Mouse (Mus musculus) heart, embryonic 14.5 days (tissue): ENCODE results near the gene Gpx3. TPM values are rescaled to one million over a fixed set of nuclear protein-coding genes. Genes with fewer than 3 reads are reported as not detected.

Experiments used
- ATAC-seq: fragments of 200-750 bp; cut with Nextera tagmentation; 2 replicates; pipeline ENCODE4 v1.8.0; 2017; ENCODE audit warnings: low read depth, moderate TSS enrichment; ENCODE audit not compliant: insufficient number of reproducible peaks, insufficient read depth, low FRiP score
- H3K27ac ChIP-seq, 2 experiments: fragments of 200-500 bp in 1 of 2; fragments of 300-500 bp in 1 of 2; sonication (generic) in 1 of 2; replicated peaks in 1 of 2; 2 replicates each; pipeline ENCODE4 v1.5.1; 2012 to 2014; ENCODE audit warnings: low read depth in 2 of 2, low read length in 2 of 2, control low read depth in 1 of 2, mild to moderate bottlenecking in 1 of 2, mixed read lengths in 1 of 2; ENCODE audit not compliant: control insufficient read depth in 1 of 2, insufficient read depth in 1 of 2
- H3K27me3 ChIP-seq: fragments of 300-500 bp; sonication (generic); 2 replicates; pipeline ENCODE4 v1.6.1; 2014; ENCODE audit warnings: mild to moderate bottlenecking, low read length, control low read depth; ENCODE audit not compliant: control insufficient read depth, insufficient read depth
- H3K36me3 ChIP-seq: fragments of 300-500 bp; sonication (generic); 2 replicates; pipeline ENCODE4 v1.6.1; 2014; ENCODE audit warnings: mild to moderate bottlenecking, control low read depth, low read length, mixed read lengths; ENCODE audit not compliant: control insufficient read depth, insufficient read depth
- H3K4me1 ChIP-seq, 2 experiments: fragments of 200-500 bp in 1 of 2; fragments of 300-500 bp in 1 of 2; sonication (generic) in 1 of 2; 2 replicates each; pipeline ENCODE4 v1.6.1; 2012 to 2014; ENCODE audit warnings: low read length in 2 of 2, control low read depth in 1 of 2, mixed read lengths in 1 of 2; ENCODE audit not compliant: control insufficient read depth in 2 of 2, insufficient read depth in 2 of 2
- H3K4me2 ChIP-seq: fragments of 300-500 bp; sonication (generic); 2 replicates; pipeline ENCODE4 v1.6.1; 2014; ENCODE audit warnings: mild to moderate bottlenecking, low read length
- H3K4me3 ChIP-seq, 2 experiments: fragments of 200-500 bp in 1 of 2; fragments of 300-500 bp in 1 of 2; sonication (generic) in 1 of 2; 2 replicates each; pipeline ENCODE4 v1.5.1; 2012 to 2014; ENCODE audit warnings: low read length in 2 of 2, mild to moderate bottlenecking in 2 of 2, control low read depth in 1 of 2, low read depth in 1 of 2, moderate library complexity in 1 of 2; ENCODE audit not compliant: control insufficient read depth in 1 of 2, insufficient read depth in 1 of 2
- H3K9ac ChIP-seq: fragments of 300-500 bp; sonication (generic); 2 replicates; pipeline ENCODE4 v1.6.1; 2014; ENCODE audit warnings: mild to moderate bottlenecking, low read length
- H3K9me3 ChIP-seq: fragments of 300-500 bp; sonication (generic); 2 replicates; pipeline ENCODE4 v1.6.1; 2016; ENCODE audit warnings: low read length, control low read depth; ENCODE audit not compliant: control insufficient read depth
- WGBS: fragments of 180-500 bp; shearing (Covaris S2); extraction: QIAGEN DNeasy Blood & Tissue Kit; methylation state at CpG from one replicate; pipeline ENCODE4 v1.1.7; 2014; 5-methylcytosine and 5-hydroxymethylcytosine counted together
- polyA plus RNA-seq: library from polyadenylated mRNA; unstranded; fragments of >200 nt; fragmentation: Nextera tagmentation; extraction: Ambion mirVana; gene quantifications from 2 replicates; pipeline ENCODE4 v1.2.1, GENCODE M21; 2014

The Gpx3 gene
- polyA plus RNA-seq, 1 experiment from 2014 or later, result 1,448 TPM

DNA sequence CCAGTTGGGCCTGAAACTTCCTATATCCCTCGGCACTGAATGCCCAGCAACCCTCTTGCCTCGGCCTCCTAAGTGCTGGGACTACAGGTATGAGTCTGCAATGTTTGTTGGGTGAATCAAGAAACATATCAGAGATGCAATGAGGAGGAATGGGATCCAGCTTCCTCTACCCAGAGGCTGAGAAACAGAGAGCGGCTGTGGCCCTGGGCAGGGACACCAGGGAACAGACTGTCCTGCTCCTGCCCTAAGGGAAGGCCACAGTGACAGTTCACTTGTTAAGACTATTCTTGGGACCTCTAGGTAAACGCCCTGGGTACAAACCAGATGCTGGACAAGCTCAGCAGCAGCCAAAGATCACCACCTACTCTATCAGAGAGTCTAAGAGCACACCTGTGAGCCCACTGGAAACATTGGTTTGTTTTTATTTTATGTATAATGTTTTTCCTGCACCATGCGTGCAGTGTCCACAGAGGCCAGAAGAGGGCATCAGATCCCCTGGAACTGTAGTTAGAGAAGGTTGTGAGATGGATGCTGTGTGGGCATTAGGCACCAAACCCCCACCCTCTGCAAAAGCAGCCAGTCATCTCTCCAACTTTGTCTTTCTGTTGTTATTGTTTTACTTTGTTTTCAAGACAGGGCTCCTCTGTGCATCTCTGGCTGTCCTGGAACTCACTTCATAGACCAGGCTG is 29.3 kb downstream of the Gpx3 start:
- H3K27me3 ChIP-seq, result no peaks in the 10 kb centered on the region
- no peak overlapping the region for H3K9ac ChIP-seq
- no peaks in the 10 kb centered on the region for H3K9me3 ChIP-seq
- peaks cover 19 to 21% of the 10 kb centered on the region in 2 experiments for H3K4me1 ChIP-seq
- no peak for ATAC-seq
- WGBS, result 57% methylated on average over 5 of the region's 5 CpGs
- no peak overlapping the region for H3K27ac ChIP-seq
- no peak overlapping the region for H3K4me2 ChIP-seq
- H3K4me3 ChIP-seq, result no peak overlapping the region
- peaks cover 78% of the 10 kb centered on the region for H3K36me3 ChIP-seq

DNA sequence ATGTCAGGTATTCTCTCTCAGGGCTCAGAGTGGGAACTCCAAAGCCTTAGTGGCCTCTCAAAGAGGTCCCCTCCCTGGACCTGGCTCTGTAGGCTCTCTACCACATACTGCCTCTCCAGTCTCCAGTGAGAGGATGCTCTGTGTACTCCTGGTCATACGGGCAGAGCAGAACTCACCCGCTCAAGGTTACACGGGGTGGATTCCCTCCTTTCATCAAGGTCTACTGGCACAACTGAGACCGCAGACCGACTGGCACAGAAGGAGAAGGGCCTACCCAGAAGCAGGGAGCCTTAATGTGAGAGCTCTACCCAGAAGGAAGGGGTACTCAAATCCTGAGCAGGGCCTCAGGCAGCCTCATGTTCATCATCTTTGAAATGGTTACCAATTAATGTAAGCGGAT is 30.3 kb downstream of the Gpx3 start:
- Histone ChIP-seq H3K9me3 (no peaks in the 10 kb centered on the region), H3K9ac (no peak overlapping the region), H3K4me1 (peaks cover 18 to 20% of the 10 kb centered on the region in 2 experiments), H3K4me2 (no peak overlapping the region), H3K36me3 (peaks cover 74% of the 10 kb centered on the region), H3K27ac (no peak overlapping the region), H3K4me3 (no peak overlapping the region), H3K27me3 (no peaks in the 10 kb centered on the region)
- 89% methylated on average over 6 of the region's 6 CpGs for WGBS
- ATAC-seq, result no peak

DNA sequence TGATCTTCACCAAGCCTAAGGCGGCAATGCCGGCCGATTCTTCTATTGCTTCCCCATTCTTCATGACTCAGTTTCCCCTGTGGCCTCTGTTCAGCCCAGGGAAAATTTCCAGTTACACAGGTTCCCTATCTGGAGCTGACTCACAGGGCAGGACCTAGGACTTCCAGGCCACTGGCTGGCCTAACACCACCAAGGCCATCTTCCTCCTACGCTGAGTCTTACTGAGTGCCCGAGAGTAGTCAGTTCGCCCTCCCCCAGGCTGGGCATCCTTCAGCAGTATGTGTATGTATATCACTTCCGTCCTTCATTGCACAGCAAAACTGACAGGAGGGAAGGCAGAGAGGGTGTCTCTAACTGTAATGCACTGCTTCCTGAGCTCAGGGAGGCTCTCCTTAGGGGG is 31.9 kb downstream of the Gpx3 start:
- Histone ChIP-seq H3K27me3 (no peaks in the 10 kb centered on the region), H3K4me3 (no peak overlapping the region), H3K4me2 (no peak overlapping the region), H3K9ac (no peak overlapping the region), H3K36me3 (peaks cover 74% of the 10 kb centered on the region), H3K4me1 (peaks cover 18% of the 10 kb centered on the region in 2 experiments), H3K9me3 (no peaks in the 10 kb centered on the region), H3K27ac (no peak overlapping the region)
- 92% methylated on average over 7 of the region's 7 CpGs for WGBS
- no peak for ATAC-seq

DNA sequence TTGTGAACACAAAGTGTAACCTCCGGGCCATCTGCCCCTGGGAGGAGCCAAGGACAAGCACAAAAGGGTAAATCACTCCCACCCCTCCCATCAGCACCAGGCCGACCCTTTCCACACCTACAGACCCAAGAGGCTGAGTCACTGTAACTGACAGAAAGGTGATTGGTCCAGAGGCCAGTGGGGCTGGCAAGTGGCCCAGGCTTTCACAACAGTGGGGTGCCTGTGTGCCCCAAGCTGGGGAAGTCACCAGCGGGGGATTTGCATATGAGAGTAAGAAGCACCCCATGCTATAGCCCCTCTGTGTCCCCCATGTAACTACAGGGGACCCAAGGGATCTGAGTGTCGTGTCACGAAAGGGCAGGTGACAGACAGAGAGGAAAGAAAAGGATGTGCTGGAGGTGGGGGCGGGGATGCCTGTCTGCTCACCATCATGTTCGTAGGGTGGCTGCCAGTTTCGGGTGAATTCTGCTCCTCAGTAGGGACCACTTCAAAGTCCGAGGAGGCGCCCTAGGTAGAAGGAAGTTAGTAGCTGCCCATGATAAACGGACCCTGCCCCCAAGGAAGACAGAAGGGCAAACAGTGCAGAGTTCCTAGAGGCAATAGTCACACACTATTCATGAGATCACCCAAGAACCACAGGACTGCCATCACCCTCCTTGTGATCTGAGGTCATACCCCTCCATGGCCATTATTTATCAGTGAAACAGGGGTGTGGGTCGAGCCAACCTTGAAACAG is 34.0 kb downstream of the Gpx3 start:
- ATAC-seq, result peak; percentile 34; the same call in 1 of the 2 replicates
- 24% methylated on average over 12 of the region's 12 CpGs for WGBS

DNA sequence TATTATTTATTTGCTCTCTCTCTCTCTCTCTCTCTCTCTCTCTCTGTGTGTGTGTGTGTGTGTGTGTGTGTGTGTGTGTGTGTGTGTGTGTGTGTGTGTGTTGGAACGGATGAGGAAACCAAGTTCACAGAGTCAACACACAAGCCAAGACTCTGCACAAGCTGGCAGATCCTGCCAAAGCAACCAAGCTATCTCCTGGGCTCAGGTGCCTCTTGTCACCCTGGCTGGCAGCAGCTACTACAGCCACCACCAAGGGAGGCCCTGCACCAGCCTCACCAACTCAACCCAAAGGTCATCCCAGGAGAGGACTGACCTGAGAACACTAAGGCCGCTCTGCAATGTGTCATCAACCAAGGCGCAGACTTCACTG is 34.5 kb downstream of the Gpx3 start:
- Histone ChIP-seq H3K9me3 (no peaks in the 10 kb centered on the region), H3K27ac (no peak overlapping the region), H3K9ac (no peak overlapping the region), H3K4me1 (peaks cover 18 to 27% of the 10 kb centered on the region in 2 experiments), H3K27me3 (no peaks in the 10 kb centered on the region), H3K4me2 (no peak overlapping the region), H3K36me3 (peaks cover 53% of the 10 kb centered on the region), H3K4me3 (no peak overlapping the region)
- no peak for ATAC-seq
- 91% methylated on average over 3 of the region's 3 CpGs for WGBS

More for the DNA sequence above, 34.0 kb downstream of the Gpx3 start:
- 0 out of 2 replicates have a peak overlapping the region, but pooled peaks have one; percentile 18 for H3K4me2 ChIP-seq
- H3K9ac ChIP-seq, result no peak overlapping the region; the same call in 1 of the 2 replicates
- no peak overlapping the region for H3K27ac ChIP-seq
- no peaks in the 10 kb centered on the region for H3K27me3 ChIP-seq
- H3K4me3 ChIP-seq, result no peak overlapping the region
- H3K4me1 ChIP-seq, result peaks cover 18 to 27% of the 10 kb centered on the region in 2 experiments
- H3K36me3 ChIP-seq, result peaks cover 59% of the 10 kb centered on the region
- H3K9me3 ChIP-seq, result no peaks in the 10 kb centered on the region

DNA sequence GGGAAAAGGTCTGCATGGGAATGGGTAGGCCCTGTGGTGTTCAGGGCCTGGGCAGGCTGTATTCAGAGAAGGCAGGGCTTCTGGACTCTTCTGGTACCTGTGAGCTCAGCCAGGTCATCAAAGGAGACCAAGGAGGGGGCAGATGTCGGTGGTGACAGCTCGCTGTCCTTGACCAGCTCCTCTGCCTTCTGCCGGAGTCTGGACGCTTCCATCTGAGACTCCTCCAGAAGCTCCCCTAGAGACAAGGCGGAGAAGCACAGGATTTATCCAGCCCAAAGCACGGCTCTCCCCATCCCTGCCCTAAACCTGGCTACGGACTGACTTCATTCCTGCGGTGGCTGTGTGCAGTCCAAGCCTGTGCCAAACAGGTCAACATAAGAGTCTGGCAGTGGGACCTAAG is 37.2 kb downstream of the Gpx3 start:
- ATAC-seq, result no peak
- Histone ChIP-seq H3K9me3 (no peaks in the 10 kb centered on the region), H3K4me3 (no peak overlapping the region), H3K27ac (no peak overlapping the region), H3K9ac (no peak overlapping the region), H3K27me3 (no peaks in the 10 kb centered on the region), H3K4me2 (no peak overlapping the region), H3K4me1 (peaks cover 18 to 27% of the 10 kb centered on the region in 2 experiments), H3K36me3 (peaks cover 28% of the 10 kb centered on the region)
- WGBS, result 73% methylated on average over 8 of the region's 8 CpGs

DNA sequence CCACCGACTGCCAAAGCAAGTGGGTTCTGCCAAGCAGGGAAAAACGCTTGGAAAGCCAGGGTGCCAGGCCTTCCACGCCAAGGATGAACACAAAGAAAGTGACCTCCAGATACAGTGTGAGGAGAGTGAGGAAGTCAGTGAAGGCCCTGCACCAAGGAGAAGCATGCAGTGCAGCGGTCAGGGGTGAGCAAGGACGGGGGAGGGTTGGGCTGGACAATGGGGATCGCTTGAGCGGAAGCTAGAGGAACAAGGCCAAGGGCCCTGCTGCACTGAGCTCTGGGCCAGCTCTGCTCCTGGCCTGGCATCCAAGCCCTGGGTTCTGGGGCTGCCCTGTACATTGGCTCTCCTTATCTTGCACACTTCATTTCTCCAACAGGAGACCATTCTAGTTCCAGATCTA is 37.8 kb downstream of the Gpx3 start:
- no peaks in the 10 kb centered on the region for H3K9me3 ChIP-seq
- H3K4me2 ChIP-seq, result no peak overlapping the region
- H3K4me3 ChIP-seq, result no peak overlapping the region
- H3K27me3 ChIP-seq, result no peaks in the 10 kb centered on the region
- ATAC-seq, result no peak
- 77% methylated on average over 7 of the region's 7 CpGs for WGBS
- H3K27ac ChIP-seq, result no peak overlapping the region
- no peak overlapping the region; the same call in 1 of the 2 replicates for H3K9ac ChIP-seq
- peaks cover 28% of the 10 kb centered on the region for H3K36me3 ChIP-seq
- peaks cover 18 to 27% of the 10 kb centered on the region in 2 experiments for H3K4me1 ChIP-seq
